Mouse (Mus musculus) midbrain, embryonic 11.5 days (tissue): Measurements from ENCODE around the gene Klhl12. TPM values are rescaled to one million over a fixed set of nuclear protein-coding genes. Genes with fewer than 3 reads are reported as not detected.

ENCODE experiments used
- ATAC-seq: fragments of 200-750 bp; cut with Nextera tagmentation; 2 replicates; pipeline ENCODE4 v1.8.0; 2017; ENCODE audit warnings: moderate TSS enrichment, moderate library complexity; ENCODE audit not compliant: low FRiP score
- DNase-seq: peaks from one replicate; pipeline ENCODE4 v3.0.0; 2015; ENCODE audit warnings: low spot score; ENCODE audit errors: missing footprints
- H3K27ac ChIP-seq: fragments of 300-500 bp; sonication (generic); 2 replicates; pipeline ENCODE4 v1.5.1; 2014; ENCODE audit warnings: low read depth, low read length
- H3K27me3 ChIP-seq: fragments of 300-500 bp; sonication (generic); 2 replicates; pipeline ENCODE4 v1.6.1; 2014; ENCODE audit warnings: mild to moderate bottlenecking, low read length, moderate library complexity, mixed read lengths; ENCODE audit not compliant: control insufficient read depth, insufficient read depth
- H3K36me3 ChIP-seq: fragments of 300-500 bp; sonication (generic); 2 replicates; pipeline ENCODE4 v1.6.1; 2014; ENCODE audit warnings: mild to moderate bottlenecking, low read length, moderate library complexity, mixed read lengths; ENCODE audit not compliant: control insufficient read depth, insufficient read depth
- H3K4me1 ChIP-seq: fragments of 300-500 bp; sonication (generic); 2 replicates; pipeline ENCODE4 v1.6.1; 2014; ENCODE audit warnings: low read length; ENCODE audit not compliant: control insufficient read depth, insufficient read depth
- H3K4me2 ChIP-seq: fragments of 300-500 bp; sonication (generic); 2 replicates; pipeline ENCODE4 v1.6.1; 2014; ENCODE audit warnings: mild to moderate bottlenecking, moderate library complexity
- H3K4me3 ChIP-seq: fragments of 300-500 bp; sonication (generic); 2 replicates; pipeline ENCODE4 v1.5.1; 2014; ENCODE audit warnings: low read depth, low read length
- H3K9ac ChIP-seq: fragments of 300-500 bp; sonication (generic); 2 replicates; pipeline ENCODE4 v1.6.1; 2014; ENCODE audit warnings: low read length
- H3K9me3 ChIP-seq: fragments of 300-500 bp; sonication (generic); 2 replicates; pipeline ENCODE4 v1.6.1; 2016; ENCODE audit warnings: low read length; ENCODE audit not compliant: control insufficient read depth
- WGBS: fragments of 180-500 bp; shearing (Covaris S2); extraction: QIAGEN DNeasy Blood & Tissue Kit; methylation state at CpG from one replicate; pipeline ENCODE4 v1.1.7; 2014; 5-methylcytosine and 5-hydroxymethylcytosine counted together
- polyA plus RNA-seq: library from polyadenylated mRNA; unstranded; fragments of >200 nt; fragmentation: Nextera tagmentation; extraction: Ambion mirVana; gene quantifications from 2 replicates; pipeline ENCODE4 v1.2.1, GENCODE M21; 2014

Klhl12 gene
- polyA plus RNA-seq, 1 experiment from 2014 or later, result 31.7 TPM

DNA sequence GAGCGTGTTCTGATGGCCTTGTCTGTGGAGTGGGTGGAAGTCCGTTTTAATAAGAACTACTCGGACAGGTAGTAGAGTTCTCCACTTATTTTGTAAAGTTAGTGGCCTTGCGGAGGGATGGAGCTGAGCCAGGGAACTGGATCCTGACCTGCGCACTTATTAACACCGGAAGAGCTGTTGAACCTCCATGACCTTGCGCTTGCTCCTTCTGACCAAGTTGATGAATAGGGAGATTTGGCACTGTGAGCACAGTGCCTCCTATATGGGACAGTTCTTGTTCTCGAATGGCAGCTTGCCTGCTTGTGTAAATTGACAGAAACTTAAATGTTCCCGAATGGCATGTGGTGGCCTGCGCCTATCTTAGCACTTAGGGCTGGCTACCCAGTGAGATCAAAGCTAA lies 40.7 kb downstream of the Klhl12 start:
- Histone ChIP-seq H3K9ac (0 out of 2 replicates have a peak overlapping the region, but pooled peaks have one; percentile 12), H3K4me1 (peaks cover 6% of the 10 kb centered on the region), H3K27ac (no peak overlapping the region), H3K4me3 (no peak overlapping the region; the same call in 1 of the 2 replicates), H3K27me3 (no peaks in the 10 kb centered on the region), H3K36me3 (no peaks in the 10 kb centered on the region), H3K4me2 (no peak overlapping the region; the same call in 1 of the 2 replicates), H3K9me3 (no peaks in the 10 kb centered on the region)
- 93% methylated on average over 10 of the region's 10 CpGs for WGBS
- DNase-seq, result no peak
- ATAC-seq, result no peak

DNA sequence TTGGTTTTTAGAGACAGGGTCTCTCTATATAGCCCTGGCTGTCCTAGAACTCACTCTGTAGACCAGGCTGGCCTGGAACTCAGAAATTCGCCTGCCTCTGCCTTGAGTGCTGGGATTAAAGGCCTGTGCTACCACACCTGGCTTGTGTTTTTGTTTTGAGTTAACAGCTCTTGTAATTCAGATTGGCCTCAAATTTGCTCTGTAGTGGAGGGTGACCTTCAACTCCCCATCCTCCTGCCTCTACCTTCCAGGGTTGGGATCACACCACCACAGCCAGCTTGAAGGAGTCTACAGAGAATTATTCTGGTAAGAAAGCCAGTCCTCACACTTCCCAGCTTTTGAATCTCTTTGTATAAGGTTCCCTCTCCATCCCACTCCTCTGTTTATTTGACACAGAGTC lies 45.6 kb downstream of the Klhl12 start:
- no peak for DNase-seq
- H3K4me1 ChIP-seq, result peaks cover 3% of the 10 kb centered on the region
- no peak overlapping the region for H3K4me2 ChIP-seq
- H3K9me3 ChIP-seq, result no peaks in the 10 kb centered on the region
- WGBS, result 94% methylated on average over 1 of the region's 1 CpGs
- H3K36me3 ChIP-seq, result no peaks in the 10 kb centered on the region
- no peak overlapping the region for H3K4me3 ChIP-seq
- H3K27ac ChIP-seq, result no peak overlapping the region
- H3K9ac ChIP-seq, result no peak overlapping the region
- H3K27me3 ChIP-seq, result no peaks in the 10 kb centered on the region
- ATAC-seq, result no peak

DNA sequence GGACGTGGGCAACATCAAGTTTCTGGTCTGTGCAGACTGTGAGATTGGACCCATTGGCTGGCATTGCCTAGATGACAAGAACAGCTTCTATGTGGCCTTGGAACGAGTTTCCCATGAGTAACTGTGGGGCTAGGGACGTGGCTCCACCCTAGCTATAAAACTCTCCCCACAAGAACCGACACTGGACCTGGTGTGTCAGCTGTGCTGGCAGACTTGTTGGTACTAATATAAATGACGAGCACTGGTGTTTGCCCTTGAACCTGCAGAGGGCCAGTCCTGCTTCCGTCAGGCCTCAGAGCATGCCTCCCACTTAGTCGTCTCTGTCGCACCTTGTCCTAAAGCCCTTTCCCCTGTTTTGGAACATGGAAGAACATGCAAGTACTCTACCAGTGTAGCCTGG lies 50.9 kb downstream of the Klhl12 start:
- WGBS, result 94% methylated on average over 8 of the region's 8 CpGs
- no peak overlapping the region for H3K4me3 ChIP-seq
- H3K36me3 ChIP-seq, result no peaks in the 10 kb centered on the region; the same call in 1 of the 2 replicates
- no peak overlapping the region for H3K4me2 ChIP-seq
- H3K27me3 ChIP-seq, result no peaks in the 10 kb centered on the region
- H3K9ac ChIP-seq, result no peak overlapping the region
- no peak overlapping the region for H3K27ac ChIP-seq
- H3K4me1 ChIP-seq, result no peaks in the 10 kb centered on the region
- no peaks in the 10 kb centered on the region for H3K9me3 ChIP-seq
- ATAC-seq, result no peak
- no peak for DNase-seq

- 64% methylated on average over 7 of the region's 7 CpGs for WGBS
- no peak overlapping the region for H3K4me2 ChIP-seq
- no peaks in the 10 kb centered on the region for H3K9me3 ChIP-seq
- ATAC-seq (no peak), DNase-seq (no peak)
- no peaks in the 10 kb centered on the region for H3K4me1 ChIP-seq
- H3K36me3 ChIP-seq, result no peaks in the 10 kb centered on the region; the same call in 1 of the 2 replicates
- H3K4me3 ChIP-seq, result no peak overlapping the region
- no peak overlapping the region for H3K27ac ChIP-seq
- peaks cover 11% of the 10 kb centered on the region for H3K27me3 ChIP-seq
- no peak overlapping the region for H3K9ac ChIP-seq
Observed at GRCm38 (mm10) chr1:134510018-134510417, 54.7 kb downstream of the Klhl12 start.

- Histone ChIP-seq H3K27me3 (peaks cover 11% of the 10 kb centered on the region), H3K9me3 (no peaks in the 10 kb centered on the region), H3K4me2 (no peak overlapping the region), H3K4me3 (no peak overlapping the region), H3K27ac (no peak overlapping the region), H3K36me3 (no peaks in the 10 kb centered on the region), H3K4me1 (peaks cover 6% of the 10 kb centered on the region), H3K9ac (no peak overlapping the region)
- 74% methylated on average over 4 of the region's 4 CpGs for WGBS
- DNase-seq (no peak), ATAC-seq (no peak)
Observed at GRCm38 (mm10) chr1:134512183-134512582, 56.9 kb downstream of the Klhl12 start.

DNA sequence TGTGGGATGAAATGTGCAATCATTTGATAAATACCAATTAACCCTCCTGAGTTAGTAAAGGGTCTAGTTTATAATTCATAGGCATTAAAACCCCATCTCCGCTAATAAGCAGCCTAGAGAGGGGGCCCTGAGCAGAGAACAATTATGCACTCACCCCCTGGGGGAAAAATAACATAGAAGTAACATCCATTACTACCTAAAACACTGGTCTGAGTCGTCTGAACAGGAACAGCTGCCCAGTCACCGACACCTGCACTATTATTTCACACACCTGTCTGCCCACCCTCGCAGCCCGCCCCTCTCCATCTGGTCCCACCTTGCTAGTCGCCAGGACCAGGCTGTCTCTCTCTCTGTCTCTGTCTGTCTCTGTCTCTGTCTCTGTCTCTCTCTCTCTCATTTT lies 57.3 kb downstream of the Klhl12 start:
- DNase-seq, result no peak
- WGBS, result 63% methylated on average over 6 of the region's 6 CpGs
- H3K9me3 ChIP-seq, result no peaks in the 10 kb centered on the region
- H3K27me3 ChIP-seq, result peaks cover 11% of the 10 kb centered on the region
- no peak for ATAC-seq
- H3K36me3 ChIP-seq, result no peaks in the 10 kb centered on the region
- no peak overlapping the region for H3K27ac ChIP-seq
- H3K4me1 ChIP-seq, result peaks cover 6% of the 10 kb centered on the region
- no peak overlapping the region for H3K4me3 ChIP-seq
- H3K4me2 ChIP-seq, result no peak overlapping the region
- H3K9ac ChIP-seq, result no peak overlapping the region

DNA sequence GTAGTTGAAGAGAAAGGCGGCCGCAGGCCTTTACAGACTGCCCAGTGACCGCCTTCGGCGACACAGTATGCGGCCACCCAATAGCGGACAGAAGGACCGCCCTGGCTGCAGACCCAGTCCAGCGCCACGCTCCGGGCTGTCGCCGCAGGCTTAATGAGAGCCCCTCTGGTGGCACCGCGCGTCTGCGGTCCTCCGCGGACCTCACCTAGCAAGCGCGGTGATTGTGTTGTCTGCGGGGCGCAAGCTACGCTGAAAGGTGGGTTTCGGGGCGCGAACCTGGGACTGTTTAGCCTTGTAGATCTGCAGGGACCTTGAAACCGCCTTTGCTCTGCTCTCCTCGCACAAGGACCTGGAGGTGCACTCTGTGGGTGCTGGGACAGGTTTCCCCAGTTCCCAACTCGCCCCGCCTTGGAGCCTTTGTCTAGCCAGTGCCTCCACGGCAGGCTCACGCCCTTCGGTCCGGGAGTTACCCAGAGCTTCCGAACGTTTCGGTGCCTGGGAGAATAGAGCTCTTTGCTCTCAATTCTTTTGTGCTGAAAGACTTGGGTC lies 58.1 kb downstream of the Klhl12 start:
- DNase-seq (peak; percentile 95), ATAC-seq (peak; percentile 62; the same call in 1 of the 2 replicates)
- H3K36me3 ChIP-seq, result no peaks in the 10 kb centered on the region
- no peak overlapping the region for H3K27ac ChIP-seq
- peak overlapping the region; percentile 46 for H3K9ac ChIP-seq
- H3K27me3 ChIP-seq, result peaks cover 11% of the 10 kb centered on the region
- H3K4me2 ChIP-seq, result peak overlapping the region; percentile 64
- WGBS, result 2% methylated on average over 38 of the region's 38 CpGs
- no peaks in the 10 kb centered on the region for H3K9me3 ChIP-seq
- peaks cover 6% of the 10 kb centered on the region for H3K4me1 ChIP-seq
- peak overlapping the region; percentile 30 for H3K4me3 ChIP-seq

GRCm38 (mm10) chr1:134513876-134514590 lies 58.7 kb downstream of the Klhl12 start:
- H3K9ac ChIP-seq, result no peak overlapping the region; the same call in 1 of the 2 replicates
- H3K27me3 ChIP-seq, result peaks cover 11% of the 10 kb centered on the region
- peaks cover 6% of the 10 kb centered on the region for H3K4me1 ChIP-seq
- no peaks in the 10 kb centered on the region for H3K36me3 ChIP-seq
- ATAC-seq, result no peak
- DNase-seq, result no peak
- no peaks in the 10 kb centered on the region for H3K9me3 ChIP-seq
- H3K27ac ChIP-seq, result no peak overlapping the region
- peak overlapping the region; percentile 64 for H3K4me2 ChIP-seq
- peak overlapping the region; percentile 30 for H3K4me3 ChIP-seq
- 40% methylated on average over 16 of the region's 16 CpGs for WGBS

DNA sequence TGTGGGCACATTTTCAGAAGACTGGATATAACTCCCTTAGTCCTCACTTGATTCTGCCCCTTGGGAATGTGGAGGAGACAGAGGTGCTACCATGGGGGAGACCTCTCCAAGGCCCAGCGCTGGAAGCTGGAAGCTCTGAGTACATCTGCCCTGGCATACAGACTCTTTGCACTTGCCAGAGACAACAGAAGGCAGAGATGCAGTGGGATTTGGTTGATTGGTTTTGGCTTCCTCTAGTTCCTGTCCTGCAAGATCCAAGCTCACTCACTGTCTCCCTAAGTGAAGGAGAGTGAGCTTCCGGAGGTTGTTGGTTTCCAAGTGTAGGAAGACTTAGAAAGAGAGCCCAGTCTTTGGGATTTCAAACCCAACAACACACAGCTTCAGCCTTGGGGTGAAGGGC lies 60.6 kb downstream of the Klhl12 start:
- H3K27me3 ChIP-seq, result peaks cover 11% of the 10 kb centered on the region
- H3K4me1 ChIP-seq, result peaks cover 6% of the 10 kb centered on the region
- no peak for DNase-seq
- 87% methylated on average over 2 of the region's 2 CpGs for WGBS
- no peak overlapping the region for H3K4me3 ChIP-seq
- no peak overlapping the region for H3K27ac ChIP-seq
- no peak overlapping the region for H3K4me2 ChIP-seq
- no peaks in the 10 kb centered on the region for H3K9me3 ChIP-seq
- H3K9ac ChIP-seq, result no peak overlapping the region
- no peak for ATAC-seq
- H3K36me3 ChIP-seq, result no peaks in the 10 kb centered on the region
